Mouse (Mus musculus) liver, embryonic 13.5 days (tissue): Measurements from ENCODE around the gene Ccdc158. TPM values are rescaled to one million over a fixed set of nuclear protein-coding genes. Genes with fewer than 3 reads are reported as not detected.

Source experiments
- ATAC-seq: fragments of 200-750 bp; cut with Nextera tagmentation; 2 replicates; pipeline ENCODE4 v1.8.0; 2017; ENCODE audit warnings: low read depth, mild to moderate bottlenecking, moderate number of reproducible peaks, moderate library complexity
- DNase-seq: peaks from one replicate; pipeline ENCODE4 v3.0.0; 2022
- H3K27ac ChIP-seq: fragments of 300-500 bp; sonication (generic); 2 replicates; pipeline ENCODE4 v1.5.1; 2015; ENCODE audit warnings: moderate library complexity, mild to moderate bottlenecking, inconsistent platforms
- H3K27me3 ChIP-seq: fragments of 300-500 bp; sonication (generic); 2 replicates; pipeline ENCODE4 v1.6.1; 2015; ENCODE audit warnings: mild to moderate bottlenecking, inconsistent platforms
- H3K36me3 ChIP-seq: fragments of 300-500 bp; sonication (generic); 2 replicates; pipeline ENCODE4 v1.6.1; 2015; ENCODE audit warnings: mild to moderate bottlenecking, inconsistent platforms
- H3K4me1 ChIP-seq: fragments of 300-500 bp; sonication (generic); replicated peaks from 2 replicates; pipeline ENCODE4 v1.6.1; 2015; ENCODE audit warnings: inconsistent platforms
- H3K4me2 ChIP-seq: fragments of 300-500 bp; sonication (generic); 2 replicates; pipeline ENCODE4 v1.6.1; 2015; ENCODE audit warnings: inconsistent platforms, mild to moderate bottlenecking, moderate library complexity
- H3K4me3 ChIP-seq: fragments of 300-500 bp; sonication (generic); replicated peaks from 2 replicates; pipeline ENCODE4 v1.5.1; 2015; ENCODE audit warnings: mild to moderate bottlenecking, inconsistent platforms
- H3K9ac ChIP-seq: fragments of 300-500 bp; sonication (generic); 2 replicates; pipeline ENCODE4 v1.6.1; 2015; ENCODE audit warnings: mild to moderate bottlenecking, inconsistent platforms
- H3K9me3 ChIP-seq: fragments of 300-500 bp; sonication (generic); replicated peaks from 2 replicates; pipeline ENCODE4 v1.6.1; 2016; ENCODE audit warnings: inconsistent platforms
- WGBS: fragments of 180-500 bp; shearing (Covaris S2); methylation state at CpG from one replicate; pipeline ENCODE4 v1.1.7; 2015; ENCODE audit not compliant: insufficient replicate concordance; 5-methylcytosine and 5-hydroxymethylcytosine counted together
- polyA plus RNA-seq: library from polyadenylated mRNA; unstranded; fragments of >200 nt; fragmentation: Nextera tagmentation; extraction: Ambion mirVana; gene quantifications from 2 replicates; pipeline ENCODE4 v1.2.1, GENCODE M21; 2015

Gene Ccdc158
- polyA plus RNA-seq, 1 experiment from 2014 or later, result 0.06 TPM

DNA sequence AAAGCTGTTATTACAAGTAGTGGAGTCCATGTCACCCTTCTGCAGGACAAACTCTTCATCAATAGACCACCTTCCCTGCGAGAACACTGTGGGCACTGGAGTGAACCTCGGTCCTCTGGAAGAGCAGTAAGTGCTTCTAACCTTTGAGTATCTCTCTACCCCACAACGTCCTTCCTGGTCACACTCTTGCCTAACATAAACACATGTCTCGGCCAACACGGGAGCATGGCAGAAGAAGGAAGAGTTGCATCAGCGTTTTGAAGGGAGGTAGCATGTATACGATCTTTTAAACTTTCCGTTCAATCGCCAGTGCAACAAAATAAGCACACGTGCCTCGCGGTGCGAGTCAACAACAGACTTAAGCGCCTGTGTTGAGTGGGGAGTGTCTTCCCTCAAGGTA, 95.5 kb downstream of the Ccdc158 start:
- ATAC-seq (no peak), DNase-seq (no peak)
- H3K27ac ChIP-seq, result no peak overlapping the region
- no peaks in the 10 kb centered on the region for H3K9me3 ChIP-seq
- no peak overlapping the region for H3K9ac ChIP-seq
- H3K4me2 ChIP-seq, result no peak overlapping the region
- H3K36me3 ChIP-seq, result no peaks in the 10 kb centered on the region
- H3K4me1 ChIP-seq, result no peaks in the 10 kb centered on the region
- H3K27me3 ChIP-seq, result no peaks in the 10 kb centered on the region
- 71% methylated on average over 14 of the region's 14 CpGs for WGBS
- no peak overlapping the region for H3K4me3 ChIP-seq

GRCm38 (mm10) chr5:92571232-92571631, 103.8 kb downstream of the Ccdc158 start:
- WGBS, result 64% methylated on average over 4 of the region's 4 CpGs
- no peak overlapping the region for H3K27ac ChIP-seq
- DNase-seq, result no peak
- H3K4me2 ChIP-seq, result no peak overlapping the region
- H3K27me3 ChIP-seq, result no peaks in the 10 kb centered on the region
- H3K9me3 ChIP-seq, result no peaks in the 10 kb centered on the region
- no peaks in the 10 kb centered on the region for H3K36me3 ChIP-seq
- H3K4me1 ChIP-seq, result no peaks in the 10 kb centered on the region
- H3K9ac ChIP-seq, result no peak overlapping the region
- ATAC-seq, result peak; percentile 65
- H3K4me3 ChIP-seq, result no peak overlapping the region

DNA sequence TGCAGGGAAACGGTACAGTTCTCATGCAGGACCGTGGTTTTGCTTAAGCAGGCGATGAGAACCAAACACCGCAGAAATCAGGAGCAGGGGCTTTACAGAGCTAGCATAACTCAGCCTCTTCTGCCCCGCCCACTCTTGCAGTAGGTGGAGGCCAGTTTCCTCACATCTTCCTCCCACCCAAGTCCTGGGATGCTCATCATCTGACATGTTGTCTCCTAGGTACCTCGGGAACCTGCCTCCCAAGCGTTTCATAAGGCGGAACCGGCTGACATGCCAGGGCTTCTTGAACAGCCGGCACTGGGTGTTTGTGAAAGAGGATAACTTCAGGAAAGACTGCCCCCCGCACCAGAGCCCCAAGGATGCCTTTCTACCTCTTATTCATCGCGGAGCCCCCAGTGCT, 113.1 kb downstream of the Ccdc158 start:
- H3K9me3 ChIP-seq, result no peaks in the 10 kb centered on the region
- no peak overlapping the region for H3K4me3 ChIP-seq
- no peak overlapping the region for H3K9ac ChIP-seq
- DNase-seq (no peak), ATAC-seq (no peak)
- no peak overlapping the region for H3K4me2 ChIP-seq
- no peaks in the 10 kb centered on the region for H3K4me1 ChIP-seq
- WGBS, result 70% methylated on average over 13 of the region's 13 CpGs
- no peaks in the 10 kb centered on the region for H3K36me3 ChIP-seq
- no peak overlapping the region for H3K27ac ChIP-seq
- no peaks in the 10 kb centered on the region for H3K27me3 ChIP-seq

DNA sequence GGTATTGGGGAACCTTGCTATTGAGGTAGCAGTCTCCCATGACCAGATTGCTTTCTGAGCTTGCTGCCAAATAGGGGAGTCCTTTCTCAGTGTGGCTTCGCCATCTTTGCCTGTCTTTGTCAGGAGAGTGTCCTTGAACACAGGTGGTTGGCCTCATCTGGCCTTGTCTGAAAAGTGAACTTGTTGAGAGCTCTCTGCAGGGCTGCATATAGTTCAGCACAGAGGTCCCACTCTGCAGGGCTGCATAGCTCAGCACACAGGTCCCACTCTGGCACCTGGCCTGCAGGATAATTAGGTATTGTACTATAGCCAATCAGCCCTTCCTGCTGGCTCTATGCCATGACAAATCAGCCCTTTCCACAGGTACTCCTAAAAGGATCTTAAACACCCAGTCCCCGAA, 114.9 kb downstream of the Ccdc158 start:
- Histone ChIP-seq H3K9me3 (no peaks in the 10 kb centered on the region), H3K4me3 (no peak overlapping the region), H3K4me1 (no peaks in the 10 kb centered on the region), H3K36me3 (no peaks in the 10 kb centered on the region), H3K27ac (no peak overlapping the region), H3K9ac (no peak overlapping the region), H3K4me2 (no peak overlapping the region), H3K27me3 (no peaks in the 10 kb centered on the region)
- WGBS, result 61% methylated on average over 2 of the region's 2 CpGs
- no peak for DNase-seq
- ATAC-seq, result no peak

Other genes starting within 250 kb of the Ccdc158 start
- 39.6 and 45.0 TPM in 2 replicates for gene Nup54, start 240.1 kb downstream of the Ccdc158 start, polyA plus RNA-seq
- 5.1 and 5.7 TPM in 2 replicates for gene Scarb2, start 168.4 kb downstream of the Ccdc158 start, polyA plus RNA-seq
- 1.3 and 1.6 TPM in 2 replicates for gene Fam47e, start 120.2 kb downstream of the Ccdc158 start, polyA plus RNA-seq
- 5.1 and 6.6 TPM in 2 replicates for gene Stbd1, start 72.2 kb downstream of the Ccdc158 start, polyA plus RNA-seq
- gene Shroom3, start 8.2 kb upstream of the Ccdc158 start, polyA plus RNA-seq, result 0.20 TPM in 2 replicates